Mouse (Mus musculus) embryonic facial prominence, embryonic 13.5 days (tissue): ENCODE measurements around the gene Zfp971. TPM values are rescaled to one million over a fixed set of nuclear protein-coding genes. Genes with fewer than 3 reads are reported as not detected.
"Not testable (repeated sequence)": the region's sequence is repeated elsewhere in the genome, so short reads cannot be mapped to it uniquely, and the experiment has no call there.

Source experiments
- ATAC-seq: fragments of 200-750 bp; cut with Nextera tagmentation; 2 replicates; pipeline ENCODE4 v1.8.0; 2017; ENCODE audit warnings: low read depth; ENCODE audit not compliant: insufficient number of reproducible peaks, insufficient read depth, low FRiP score, low TSS enrichment
- H3K27ac ChIP-seq: fragments of 300-500 bp; sonication (generic); 2 replicates; pipeline ENCODE4 v1.5.1; 2015; ENCODE audit warnings: moderate library complexity, mild to moderate bottlenecking, inconsistent platforms
- H3K27me3 ChIP-seq: fragments of 300-500 bp; sonication (generic); 2 replicates; pipeline ENCODE4 v1.6.1; 2015; ENCODE audit warnings: mild to moderate bottlenecking, inconsistent platforms
- H3K36me3 ChIP-seq: fragments of 300-500 bp; sonication (generic); 2 replicates; pipeline ENCODE4 v1.6.1; 2015; ENCODE audit warnings: mild to moderate bottlenecking, inconsistent platforms
- H3K4me1 ChIP-seq: fragments of 300-500 bp; sonication (generic); 2 replicates; pipeline ENCODE4 v1.6.1; 2015; ENCODE audit warnings: inconsistent platforms
- H3K4me2 ChIP-seq: fragments of 300-500 bp; sonication (generic); 2 replicates; pipeline ENCODE4 v1.6.1; 2015; ENCODE audit warnings: moderate library complexity, mild to moderate bottlenecking, inconsistent platforms
- H3K4me3 ChIP-seq: fragments of 300-500 bp; sonication (generic); 2 replicates; pipeline ENCODE4 v1.5.1; 2015; ENCODE audit warnings: mild to moderate bottlenecking, inconsistent platforms
- H3K9ac ChIP-seq: fragments of 300-500 bp; sonication (generic); 2 replicates; pipeline ENCODE4 v1.6.1; 2015; ENCODE audit warnings: mild to moderate bottlenecking, inconsistent platforms
- H3K9me3 ChIP-seq: fragments of 300-500 bp; sonication (generic); 2 replicates; pipeline ENCODE4 v1.6.1; 2016; ENCODE audit warnings: inconsistent platforms
- WGBS: fragments of 180-500 bp; shearing (Covaris S2); methylation state at CpG from one replicate; pipeline ENCODE4 v1.1.7; 2015; ENCODE audit warnings: mixed read lengths; 5-methylcytosine and 5-hydroxymethylcytosine counted together
- polyA plus RNA-seq: library from polyadenylated mRNA; unstranded; fragments of >200 nt; fragmentation: Nextera tagmentation; extraction: Ambion mirVana; gene quantifications from 2 replicates; pipeline ENCODE4 v1.2.1, GENCODE M21; 2015

Zfp971 gene
- 12.1 and 13.6 TPM in 2 replicates for polyA plus RNA-seq

DNA sequence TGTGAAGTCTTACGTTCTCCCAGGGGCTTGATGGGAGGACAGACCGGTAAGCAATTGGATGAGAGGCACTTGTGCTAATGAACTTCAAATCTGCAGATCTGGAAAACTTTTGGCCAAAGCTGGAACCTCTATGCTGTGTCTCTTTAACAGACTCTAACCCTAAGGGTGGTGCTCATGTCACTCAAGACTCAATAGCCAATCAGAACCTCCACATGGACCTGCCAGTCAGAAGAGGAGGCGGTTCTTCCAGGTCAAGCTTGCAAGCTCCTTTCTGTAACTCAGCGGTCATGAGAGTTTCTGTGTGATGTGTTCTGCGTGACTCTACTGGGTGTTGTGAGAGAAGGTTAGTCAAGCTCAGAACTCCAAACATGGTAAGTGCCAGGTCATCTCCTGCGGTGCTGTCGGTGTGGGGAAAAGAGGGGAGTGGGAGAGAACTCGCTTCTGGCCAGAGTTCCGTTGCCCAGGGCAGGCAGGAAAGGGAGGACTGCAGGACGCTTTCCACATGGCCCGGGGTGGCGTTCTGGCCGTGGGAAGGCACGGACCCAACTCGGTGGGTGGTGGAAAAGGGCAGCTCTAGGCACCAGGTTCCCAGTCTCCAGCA, at the start of gene Zfp971:
Gene Zfp971 (plus strand): TSS at position 274 of the 601 bp plus-strand sequence.
- H3K27me3 ChIP-seq, H3K9me3 ChIP-seq, H3K36me3 ChIP-seq, H3K4me1 ChIP-seq, H3K27ac ChIP-seq, ATAC-seq: not testable (repeated sequence)
- Histone ChIP-seq H3K4me2 (peak within 1 kb of the TSS; percentile 59), H3K4me3 (peak within 1 kb of the TSS; percentile 61), H3K9ac (peak within 1 kb of the TSS; percentile 73)
- 1% methylated on average over 15 of the region's 15 CpGs for WGBS

DNA sequence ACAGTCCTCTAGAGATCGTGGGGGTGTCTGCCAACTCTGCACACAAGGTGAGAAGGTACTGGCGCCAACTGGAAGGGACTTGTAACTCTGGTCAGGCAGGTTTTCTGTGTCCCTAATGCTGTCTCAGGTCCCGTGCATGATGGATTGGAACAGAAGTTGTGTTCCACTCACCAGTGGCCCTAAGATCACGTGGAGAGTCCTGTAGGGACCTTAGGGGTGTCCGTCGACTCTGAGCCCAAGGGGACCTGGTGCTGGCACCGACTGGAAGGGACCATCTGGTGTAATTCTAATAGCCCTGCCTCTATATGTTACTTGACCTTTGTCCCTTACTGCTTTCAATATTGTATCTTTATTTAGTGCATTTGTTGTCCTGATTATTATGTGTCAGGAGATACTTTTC, 48.3 kb upstream of the Zfp971 start:
- H3K4me2 ChIP-seq, H3K36me3 ChIP-seq, H3K9ac ChIP-seq, H3K9me3 ChIP-seq, H3K27ac ChIP-seq, H3K4me3 ChIP-seq, H3K27me3 ChIP-seq, H3K4me1 ChIP-seq, ATAC-seq: not testable (repeated sequence)
- WGBS, result 72% methylated on average over 7 of the region's 7 CpGs

DNA sequence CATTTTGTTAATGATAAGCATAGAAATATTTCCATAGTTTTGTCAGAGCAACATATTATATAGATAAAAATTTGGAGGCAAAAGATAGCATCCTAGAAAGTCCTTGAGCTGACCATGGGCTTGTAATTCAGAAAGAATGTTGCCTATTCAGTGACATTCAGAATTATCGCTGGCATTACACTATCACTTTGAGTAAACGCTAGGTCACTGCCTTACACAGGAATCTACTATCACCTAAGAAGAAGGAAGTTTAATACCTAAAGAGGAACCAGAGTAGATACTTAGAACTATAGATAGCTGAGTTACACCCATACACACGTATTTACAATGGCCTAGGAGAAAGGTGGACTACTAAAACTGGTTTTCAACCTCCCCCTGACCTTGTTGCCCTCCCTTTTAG, 3.6 kb upstream of the Zfp971 start:
- not testable (repeated sequence) for H3K9ac ChIP-seq, H3K9me3 ChIP-seq, ATAC-seq, H3K27me3 ChIP-seq, H3K27ac ChIP-seq, H3K4me2 ChIP-seq, H3K36me3 ChIP-seq, H3K4me3 ChIP-seq, H3K4me1 ChIP-seq
- WGBS, result 84% methylated on average over 3 of the region's 3 CpGs

DNA sequence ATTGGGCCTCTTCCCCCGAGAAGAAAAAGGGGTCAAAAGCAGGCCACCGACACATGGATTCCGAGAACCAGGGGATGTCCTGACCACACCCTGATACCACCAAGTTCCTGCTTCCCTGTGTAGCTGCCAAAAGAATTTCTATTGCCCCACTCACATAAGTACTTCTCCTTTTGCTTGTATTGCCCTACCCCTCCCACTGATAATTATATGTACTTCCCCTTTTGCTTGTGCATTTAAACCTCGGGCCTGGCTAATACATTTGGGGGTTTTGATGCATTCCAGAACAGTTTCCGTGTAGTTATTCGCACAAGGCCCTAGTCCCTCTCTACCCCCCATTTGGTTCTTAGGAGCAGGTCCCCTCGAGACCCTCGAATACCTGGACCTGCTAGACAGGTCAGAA, 2.3 kb upstream of the Zfp971 start:
- ATAC-seq, H3K36me3 ChIP-seq, H3K9ac ChIP-seq, H3K27ac ChIP-seq, H3K4me2 ChIP-seq, H3K27me3 ChIP-seq, H3K4me3 ChIP-seq, H3K4me1 ChIP-seq, H3K9me3 ChIP-seq: not testable (repeated sequence)
- 80% methylated on average over 8 of the region's 8 CpGs for WGBS

DNA sequence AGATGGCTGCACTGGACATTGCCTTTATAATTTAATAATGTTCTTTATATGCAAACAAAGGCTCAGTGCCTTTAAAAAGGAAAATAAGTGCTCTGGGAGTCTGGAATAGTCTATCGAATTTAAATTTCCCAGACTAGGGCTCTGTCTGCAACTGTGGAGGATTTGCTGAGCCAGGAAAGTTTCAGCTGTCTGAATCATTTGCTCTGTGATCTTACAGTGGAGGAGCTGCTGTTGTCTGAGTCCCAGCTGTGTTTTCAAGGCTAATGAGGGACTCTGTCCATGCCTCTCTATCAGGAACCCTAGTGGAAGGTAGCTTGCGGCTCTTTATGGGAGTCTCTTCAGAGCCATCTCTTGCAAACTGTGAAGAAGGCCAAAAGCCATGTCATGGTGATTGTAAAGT, 777 bp downstream of the Zfp971 start:
- H3K4me2 ChIP-seq, result peak overlapping the region; percentile 59
- H3K27ac ChIP-seq, ATAC-seq, H3K9me3 ChIP-seq, H3K27me3 ChIP-seq, H3K4me1 ChIP-seq, H3K36me3 ChIP-seq: not testable (repeated sequence)
- WGBS, result 9% methylated on average over 2 of the region's 2 CpGs
- peak overlapping the region; percentile 61 for H3K4me3 ChIP-seq
- H3K9ac ChIP-seq, result peak overlapping the region; percentile 73

DNA sequence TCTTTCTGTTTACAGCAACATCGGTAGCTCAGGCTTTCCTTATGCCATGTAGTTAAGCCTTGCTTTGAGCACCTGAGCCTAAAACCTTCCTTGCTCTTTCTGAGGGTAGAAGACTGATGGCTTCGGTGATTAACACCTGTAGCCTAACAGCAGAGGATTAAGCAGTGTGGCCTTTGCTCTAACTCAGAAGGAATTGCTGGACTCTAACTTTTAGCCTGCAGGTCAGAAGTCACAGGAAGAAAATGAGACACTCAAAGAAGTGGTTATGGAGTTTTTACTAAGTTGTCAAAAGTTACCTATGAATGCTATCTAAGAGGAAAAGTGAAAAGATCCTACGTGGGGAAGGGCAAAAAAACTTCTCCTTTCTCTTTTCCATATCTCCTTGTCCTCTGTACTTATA, 4.5 kb downstream of the Zfp971 start:
- H3K27ac ChIP-seq, ATAC-seq, H3K4me1 ChIP-seq, H3K9ac ChIP-seq, H3K36me3 ChIP-seq, H3K9me3 ChIP-seq, H3K27me3 ChIP-seq, H3K4me3 ChIP-seq, H3K4me2 ChIP-seq: not testable (repeated sequence)
- WGBS, result 78% methylated on average over 3 of the region's 3 CpGs

DNA sequence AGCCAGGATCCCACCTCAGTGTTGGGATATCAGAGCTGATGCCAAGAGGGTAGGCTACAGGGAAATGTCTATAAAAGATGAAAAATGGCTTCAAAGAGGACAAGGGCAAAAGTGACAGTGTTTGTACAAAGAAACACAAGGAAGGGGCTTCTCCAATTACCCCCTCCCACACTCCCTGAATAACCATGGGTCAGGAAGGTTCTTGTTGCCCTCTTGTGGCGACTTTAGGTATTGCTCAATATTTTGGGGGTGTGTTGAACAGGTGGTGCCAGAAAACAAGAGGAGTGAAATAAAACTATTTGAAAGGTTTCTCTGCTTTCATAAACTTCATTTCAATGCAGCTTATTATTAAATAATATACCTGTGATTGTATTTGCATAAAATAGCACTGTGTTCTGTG, 35.1 kb downstream of the Zfp971 start:
- peaks cover 7% of the 10 kb centered on the region for H3K9me3 ChIP-seq
- 5% methylated on average over 1 of the region's 1 CpGs for WGBS
- no peak for ATAC-seq
- no peak overlapping the region for H3K4me3 ChIP-seq
- no peaks in the 10 kb centered on the region for H3K4me1 ChIP-seq
- H3K9ac ChIP-seq, result no peak overlapping the region
- peaks cover 10% of the 10 kb centered on the region for H3K36me3 ChIP-seq
- H3K27me3 ChIP-seq, result no peaks in the 10 kb centered on the region
- no peak overlapping the region for H3K27ac ChIP-seq
- H3K4me2 ChIP-seq, result no peak overlapping the region

DNA sequence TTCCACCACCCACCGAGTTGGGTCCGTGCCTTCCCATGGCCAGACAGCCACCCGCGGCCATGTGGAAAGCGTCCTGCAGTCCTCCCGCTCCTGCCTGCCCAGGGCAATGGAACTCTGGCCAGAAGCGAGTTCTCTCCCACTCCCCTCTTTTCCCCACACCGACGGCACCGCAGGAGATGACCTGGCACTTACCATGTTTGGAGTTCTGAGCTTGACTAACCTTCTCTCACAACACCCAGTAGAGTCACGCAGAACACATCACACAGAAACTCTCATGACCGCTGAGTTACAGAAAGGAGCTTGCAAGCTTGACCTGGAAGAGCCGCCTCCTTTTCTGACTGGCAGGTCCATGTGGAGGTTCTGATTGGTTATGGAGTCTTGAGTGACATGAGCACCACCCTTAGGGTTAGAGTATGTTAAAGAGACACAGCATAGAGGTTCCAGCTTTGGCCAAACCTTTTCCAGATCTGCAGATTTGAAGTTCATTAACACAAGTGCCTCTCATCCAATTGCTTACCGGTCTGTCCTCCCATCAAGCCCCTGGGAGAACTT, 55.2 kb downstream of the Zfp971 start, which contains the start of gene Zfp931:
Gene Zfp931 (minus strand): TSS at position 311 of the 552 bp plus-strand sequence.
- Histone ChIP-seq H3K4me2 (peak within 1 kb of the TSS; percentile 58), H3K4me3 (peak within 1 kb of the TSS; percentile 47), H3K9ac (peak within 1 kb of the TSS; percentile 54; the same call in 1 of the 2 replicates)
- whole genome bisulfite sequencing, result 0% methylated on average over 7 of the region's 14 CpGs
- H3K9me3 ChIP-seq, H3K27ac ChIP-seq, H3K36me3 ChIP-seq, ATAC-seq, H3K27me3 ChIP-seq, H3K4me1 ChIP-seq: not testable (repeated sequence)

Other genes starting within 250 kb of the Zfp971 start
- gene Gm14325, start 182.9 kb upstream of the Zfp971 start, polyA plus RNA-seq, result 37.1 and 42.9 TPM in 2 replicates
- gene Gm14327, start 126.2 kb upstream of the Zfp971 start, polyA plus RNA-seq, result 3.5 and 3.8 TPM in 2 replicates
- gene Zfp972, start 97.7 kb upstream of the Zfp971 start, polyA plus RNA-seq, result 0.67 and 1.4 TPM in 2 replicates
- 19.3 and 19.9 TPM in 2 replicates for gene Gm14326, start 66.0 kb upstream of the Zfp971 start, polyA plus RNA-seq
- gene Zfp931, start 55.2 kb downstream of the Zfp971 start, polyA plus RNA-seq, result 20.4 and 22.0 TPM in 2 replicates
- 2.5 and 3.1 TPM in 2 replicates for gene Phactr3, start 95.7 kb downstream of the Zfp971 start, polyA plus RNA-seq